Mouse (Mus musculus) Muller cell, postnatal 12 days (primary cell): ENCODE results near the gene Hecw1.
A peak's percentile ranks its signal among the peaks of the same experiment; 100 is the strongest.

ENCODE experiments used
- DNase-seq: peaks from one replicate; pipeline ENCODE4 v3.0.0-alpha.2; 2015; ENCODE audit errors: inconsistent ontology term

Hecw1 gene

GRCm38 (mm10) chr13:14522906-14523269 is at the start of gene Hecw1:
Hecw1 (minus strand) TSS chr13:14523228.
- DNase-seq: no peak

GRCm38 (mm10) chr13:14561336-14561735 is 38.3 kb upstream of the Hecw1 start:
- no peak for DNase-seq

- no peak for DNase-seq
Observed at GRCm38 (mm10) chr13:14552628-14553027, 29.6 kb upstream of the Hecw1 start.

GRCm38 (mm10) chr13:14542860-14543259 is 19.8 kb upstream of the Hecw1 start:
- DNase-seq: no peak

- DNase-seq: peak; percentile 66
Observed at GRCm38 (mm10) chr13:14522128-14522905, 711 bp downstream of the Hecw1 start.

GRCm38 (mm10) chr13:14521746-14522127 is 1.3 kb downstream of the Hecw1 start:
- DNase-seq: no peak

GRCm38 (mm10) chr13:14519605-14520004 is 3.4 kb downstream of the Hecw1 start:
- no peak for DNase-seq

GRCm38 (mm10) chr13:14517478-14517877 is 5.5 kb downstream of the Hecw1 start:
- DNase-seq: no peak

- no peak for DNase-seq
Observed at GRCm38 (mm10) chr13:14515106-14515505, 7.9 kb downstream of the Hecw1 start.

GRCm38 (mm10) chr13:14513934-14514333 is 9.1 kb downstream of the Hecw1 start:
- no peak for DNase-seq

GRCm38 (mm10) chr13:14506765-14507164 is 16.3 kb downstream of the Hecw1 start:
- DNase-seq: no peak

GRCm38 (mm10) chr13:14500251-14500650 is 22.8 kb downstream of the Hecw1 start:
- DNase-seq: peak; percentile 81

- no peak for DNase-seq
Observed at GRCm38 (mm10) chr13:14498780-14499179, 24.2 kb downstream of the Hecw1 start.

GRCm38 (mm10) chr13:14496954-14497353 is 26.1 kb downstream of the Hecw1 start:
- peak; percentile 95 for DNase-seq

GRCm38 (mm10) chr13:14487812-14488211 is 35.2 kb downstream of the Hecw1 start:
- DNase-seq: peak; percentile 15

- DNase-seq: no peak
Observed at GRCm38 (mm10) chr13:14471121-14471520, 51.9 kb downstream of the Hecw1 start.

- no peak for DNase-seq
Observed at GRCm38 (mm10) chr13:14467517-14467916, 55.5 kb downstream of the Hecw1 start.

GRCm38 (mm10) chr13:14461036-14461435 is 62.0 kb downstream of the Hecw1 start:
- no peak for DNase-seq

- no peak for DNase-seq
Observed at GRCm38 (mm10) chr13:14457043-14457442, 66.0 kb downstream of the Hecw1 start.

- peak; percentile 79 for DNase-seq
Observed at GRCm38 (mm10) chr13:14439540-14439939, 83.5 kb downstream of the Hecw1 start.

GRCm38 (mm10) chr13:14428845-14429553 is 94.0 kb downstream of the Hecw1 start:
- DNase-seq: no peak

GRCm38 (mm10) chr13:14424836-14425235 is 98.2 kb downstream of the Hecw1 start:
- no peak for DNase-seq

- no peak for DNase-seq
Observed at GRCm38 (mm10) chr13:14413405-14413804, 109.6 kb downstream of the Hecw1 start.
